ENCODE assay signal across 13 mouse cellular contexts in the genomic region with DNA sequence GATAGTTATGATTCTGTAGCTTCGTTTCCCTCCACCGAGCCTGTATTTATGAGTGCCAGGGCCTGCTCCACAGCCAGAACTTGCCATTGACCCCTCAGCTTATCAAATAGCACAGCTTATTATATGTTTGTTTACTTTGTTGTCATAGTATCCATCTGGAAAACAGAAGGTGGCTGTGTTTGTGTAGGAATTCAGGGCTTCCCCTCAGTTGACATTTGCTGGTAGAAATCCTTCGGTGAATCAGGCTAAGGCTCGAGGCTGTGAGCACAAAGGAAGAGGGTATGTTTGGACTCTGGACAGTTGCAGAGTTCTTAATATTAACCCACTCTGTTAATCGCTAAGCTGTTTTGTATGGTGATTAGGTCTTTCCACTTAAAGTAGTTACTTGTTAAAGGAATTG. TPM values are rescaled to one million over a fixed set of nuclear protein-coding genes. Genes with fewer than 3 reads are reported as not detected.
DNase-seq lines count a peak whose midpoint lies in the region; ATAC-seq and TF ChIP-seq lines count a peak whose summit lies in the region.
"Had no signal": no experiment of that assay in that cellular context is flagged by ENCODE, and none has a peak within 500 bp of the region (broad histone marks: within the 10 kb centered on the region; RNA-seq: fewer than 3 reads in every experiment).

No protein-coding gene starts in this region.

- peaks cover 7% of the 10 kb centered on the region; the same call in 1 of the 2 replicates for H3K36me3 ChIP-seq in heart, embryonic 13.5 days
- H3K36me3 ChIP-seq in kidney, adult 2 months (ENCODE audit: control insufficient read depth, insufficient read depth, low read length): no peaks in the 10 kb centered on the region
- H3K36me3 ChIP-seq in liver, postnatal 0 days (replicated peaks; ENCODE audit: insufficient read depth, low read length): no peaks in the 10 kb centered on the region
- H3K36me3 ChIP-seq: lung, embryonic 15.5 days; neural tube, embryonic 12.5 days had no signal

- WGBS in heart, embryonic 13.5 days: 34% methylated on average over 5 of the region's 5 CpGs
- WGBS in kidney, adult 2 months: 9% methylated on average over 5 of the region's 5 CpGs
- WGBS in liver, postnatal 0 days (ENCODE audit: insufficient replicate concordance): 59% methylated on average over 5 of the region's 5 CpGs

- no peak for ATAC-seq in heart, embryonic 13.5 days (ENCODE audit: extremely low read depth, insufficient number of reproducible peaks, low FRiP score, low TSS enrichment)
- ATAC-seq in liver, postnatal 0 days: peak; percentile 78

- no peak for TF ChIP-seq CTCF in kidney, adult 2 months (conservative IDR thresholded peaks at IDR 0.05; ENCODE audit: insufficient read depth, insufficient read length, low read depth, low read length)
- no peak for TF ChIP-seq CTCF in liver, postnatal 0 days (IDR thresholded peaks at IDR 0.05; ENCODE audit: low read depth)

- no peaks in the 10 kb centered on the region for H3K9me3 ChIP-seq in heart, embryonic 13.5 days
- no peaks in the 10 kb centered on the region for H3K9me3 ChIP-seq in liver, postnatal 0 days (ENCODE audit: low read length)
- H3K9me3 ChIP-seq: lung, embryonic 15.5 days; neural tube, embryonic 12.5 days had no signal

- H3K9ac ChIP-seq in heart, embryonic 13.5 days: 0 out of 2 replicates have a peak overlapping the region, but pooled peaks have one; percentile 44
- H3K9ac ChIP-seq in liver, postnatal 0 days (replicated peaks): no peak overlapping the region
- H3K9ac ChIP-seq: hindbrain, embryonic 14.5 days; lung, embryonic 15.5 days; neural tube, embryonic 12.5 days had no signal

- no peaks in the 10 kb centered on the region for H3K27me3 ChIP-seq in heart, embryonic 13.5 days (replicated peaks)
- H3K27me3 ChIP-seq in kidney, adult 2 months (replicated peaks; ENCODE audit: control insufficient read depth, insufficient read depth, low read length): no peaks in the 10 kb centered on the region
- no peaks in the 10 kb centered on the region for H3K27me3 ChIP-seq in liver, postnatal 0 days (ENCODE audit: insufficient read depth, low read length)
- H3K27me3 ChIP-seq: lung, embryonic 15.5 days; neural tube, embryonic 12.5 days had no signal

- no peak for TF ChIP-seq POLR2A in kidney, adult 2 months (IDR thresholded peaks at IDR 0.05; ENCODE audit: low read depth, low read length)

- H3K4me2 ChIP-seq in heart, embryonic 13.5 days: no peak overlapping the region
- H3K4me2 ChIP-seq in liver, postnatal 0 days (ENCODE audit: low read depth, low read length): no peak overlapping the region; the same call in 1 of the 2 replicates
- H3K4me2 ChIP-seq: hindbrain, embryonic 14.5 days; lung, embryonic 15.5 days; neural tube, embryonic 12.5 days had no signal

- peak; percentile 91 for DNase-seq in heart, adult 11 months
- no peak for DNase-seq in heart, adult 8-10 months (ENCODE audit: low spot score)
- DNase-seq in kidney, adult 2 months: peak; percentile 85
- DNase-seq in liver, postnatal 0 days: no peak
- DNase-seq in left cerebral cortex, adult 9 months (ENCODE audit: low spot score in 2 of 2): no peak
- DNase-seq in layer of hippocampus, postnatal 14 days (ENCODE audit: low spot score in 2 of 2): no peak
- no peak for DNase-seq in cerebellum, postnatal 4 days (ENCODE audit: low spot score in 2 of 2)
- DNase-seq: midbrain, embryonic 14.5 days had no signal

- TF ChIP-seq EP300 in liver, postnatal 0 days (IDR thresholded peaks at IDR 0.05; ENCODE audit: low read depth): no peak

- H3K4me3 ChIP-seq in heart, embryonic 13.5 days: no peak overlapping the region
- no peak overlapping the region for H3K4me3 ChIP-seq in kidney, adult 2 months (ENCODE audit: insufficient read depth, low read depth, low read length)
- no peak overlapping the region for H3K4me3 ChIP-seq in liver, postnatal 0 days (ENCODE audit: low read depth, low read length)
- H3K4me3 ChIP-seq: erythroblast, embryonic 14.5 days; lung, embryonic 15.5 days; neural tube, embryonic 12.5 days had no signal

- H3K4me1 ChIP-seq in heart, embryonic 13.5 days: peaks cover 68% of the 10 kb centered on the region
- peaks cover 33% of the 10 kb centered on the region for H3K4me1 ChIP-seq in kidney, adult 2 months (ENCODE audit: control insufficient read depth, insufficient read depth, low read length)
- peaks cover 23% of the 10 kb centered on the region for H3K4me1 ChIP-seq in liver, postnatal 0 days (ENCODE audit: insufficient read depth)
- H3K4me1 ChIP-seq: neural tube, embryonic 12.5 days had no signal

- H3K27ac ChIP-seq in heart, embryonic 13.5 days (replicated peaks): peak overlapping the region; percentile 32; the same call in 1 of the 2 replicates
- peak overlapping the region; percentile 97 for H3K27ac ChIP-seq in kidney, adult 2 months (ENCODE audit: insufficient read depth, low read depth, low read length)
- peak overlapping the region; percentile 67 for H3K27ac ChIP-seq in liver, postnatal 0 days (ENCODE audit: low read depth)
- H3K27ac ChIP-seq: hindbrain, embryonic 14.5 days; lung, embryonic 15.5 days; neural tube, embryonic 12.5 days had no signal

RNA-seq across cellular contexts. Expression of gene Akap13, which starts 43.3 kb away (rescaled TPM):
- 10 to 100 TPM; 70.2 to 79.8 (median 75.9) TPM for total RNA-seq in heart, adult 8-10 months (2022)
- polyA plus RNA-seq in heart, embryonic 13.5 days (2015; fragmentation: Nextera tagmentation; extraction: Ambion mirVana): 41.8 and 45.2 TPM in 2 replicates
- polyA plus RNA-seq in kidney, adult 2 months (2012; rRNA removed): 12.0 and 13.2 TPM in 2 replicates
- 21.2 and 25.7 TPM in 2 replicates for polyA plus RNA-seq in liver, postnatal 0 days (2015; fragmentation: Nextera tagmentation; extraction: Ambion mirVana)
- 10 to 100 TPM; 70.2 to 71.3 TPM for total RNA-seq in layer of hippocampus, postnatal 14 days (2021)

Comparison
In these comparisons a context has a peak if more than half of its experiments do, and no peak if none do; other contexts are left out.
1. DNase-seq: peak in heart, adult 11 months (single experiment) and kidney, adult 2 months (single experiment); none in heart, adult 8-10 months (single experiment), liver, postnatal 0 days (single experiment), left cerebral cortex, adult 9 months (0 of 2), layer of hippocampus, postnatal 14 days (0 of 2) and cerebellum, postnatal 4 days (0 of 2).
2. H3K27ac ChIP-seq: peak in every context shown above with its lines; median percentile 97 in kidney, adult 2 months; 67 in liver, postnatal 0 days; 32 in heart, embryonic 13.5 days.